Mouse (Mus musculus) liver, postnatal 0 days (tissue): Measurements from ENCODE around the gene Fen1. TPM values are rescaled to one million over a fixed set of nuclear protein-coding genes. Genes with fewer than 3 reads are reported as not detected.
A peak's percentile ranks its signal among the peaks of the same experiment; 100 is the strongest.
"Not testable (repeated sequence)": the region's sequence is repeated elsewhere in the genome, so short reads cannot be mapped to it uniquely, and the experiment has no call there.

Source experiments
- ATAC-seq: fragments of 200-750 bp; cut with Nextera tagmentation; 2 replicates; pipeline ENCODE4 v1.8.0; 2017; ENCODE audit warnings: mild to moderate bottlenecking, moderate library complexity
- DNase-seq: peaks from one replicate; pipeline ENCODE4 v3.0.0-alpha.2; 2016
- H3K27ac ChIP-seq: fragments of 300-500 bp; sonication (generic); 2 replicates; pipeline ENCODE4 v1.5.1; 2014; ENCODE audit warnings: antibody characterized with exemption, moderate library complexity, mild to moderate bottlenecking, low read depth
- H3K27me3 ChIP-seq: fragments of 300-500 bp; sonication (generic); 2 replicates; pipeline ENCODE4 v1.6.1; 2014; ENCODE audit warnings: low read length, control low read depth, mixed read lengths; ENCODE audit not compliant: insufficient read depth
- H3K36me3 ChIP-seq: fragments of 300-500 bp; sonication (generic); replicated peaks from 2 replicates; pipeline ENCODE4 v1.6.1; 2014; ENCODE audit warnings: mild to moderate bottlenecking, control low read depth, low read length, moderate library complexity, mixed read lengths; ENCODE audit not compliant: insufficient read depth
- H3K4me1 ChIP-seq: fragments of 300-500 bp; sonication (generic); 2 replicates; pipeline ENCODE4 v1.6.1; 2014; ENCODE audit warnings: antibody characterized with exemption, mild to moderate bottlenecking, control low read depth; ENCODE audit not compliant: insufficient read depth
- H3K4me2 ChIP-seq: fragments of 300-500 bp; sonication (generic); 2 replicates; pipeline ENCODE4 v1.6.1; 2014; ENCODE audit warnings: low read depth, mild to moderate bottlenecking, low read length, moderate library complexity, mixed read lengths
- H3K4me3 ChIP-seq: fragments of 300-500 bp; sonication (generic); 2 replicates; pipeline ENCODE4 v1.5.1; 2014; ENCODE audit warnings: low read depth, low read length
- H3K9ac ChIP-seq: fragments of 300-500 bp; sonication (generic); replicated peaks from 2 replicates; pipeline ENCODE4 v1.6.1; 2014; ENCODE audit warnings: mild to moderate bottlenecking, moderate library complexity
- H3K9me3 ChIP-seq: fragments of 300-500 bp; sonication (generic); 2 replicates; pipeline ENCODE4 v1.6.1; 2016; ENCODE audit warnings: mild to moderate bottlenecking, control low read depth, low read length, mixed read lengths
- CTCF ChIP-seq: sonication (generic); IDR thresholded peaks from 2 replicates; pipeline ENCODE4 v1.5.1; 2016; ENCODE audit warnings: antibody characterized with exemption, low read depth
- EP300 ChIP-seq: IDR thresholded peaks from 2 replicates; pipeline ENCODE4 v1.6.1; 2016; ENCODE audit warnings: antibody characterized with exemption, low read depth, mild to moderate bottlenecking
- WGBS: fragments of 180-500 bp; shearing (Covaris S2); extraction: QIAGEN DNeasy Blood & Tissue Kit; methylation state at CpG from one replicate; pipeline ENCODE4 v1.1.7; 2014; ENCODE audit not compliant: insufficient replicate concordance; 5-methylcytosine and 5-hydroxymethylcytosine counted together
- microRNA-seq: library from miRNA; unstranded; fragments of <30 nt; microRNA quantifications from one replicate; pipeline ENCODE4, GENCODE M21; 2016
- polyA plus RNA-seq: library from polyadenylated mRNA; unstranded; fragments of >200 nt; fragmentation: Nextera tagmentation; extraction: Ambion mirVana; gene quantifications from 2 replicates; pipeline ENCODE4 v1.2.1, GENCODE M21; 2015

Fen1 gene
- polyA plus RNA-seq, 1 experiment from 2014 or later: 67.0 TPM

GRCm38 (mm10) chr19:10167112-10167511 is 36.9 kb downstream of the Fen1 start:
- Histone ChIP-seq H3K4me3 (no peak overlapping the region), H3K4me2 (no peak overlapping the region), H3K9ac (no peak overlapping the region), H3K36me3 (no peaks in the 10 kb centered on the region), H3K9me3 (no peaks in the 10 kb centered on the region), H3K4me1 (peaks cover 15% of the 10 kb centered on the region), H3K27ac (no peak overlapping the region), H3K27me3 (no peaks in the 10 kb centered on the region)
- ATAC-seq: no peak
- WGBS: 61% methylated on average over 4 of the region's 4 CpGs
- no peak for TF ChIP-seq EP300
- no peak for TF ChIP-seq CTCF
- DNase-seq: no peak

DNA sequence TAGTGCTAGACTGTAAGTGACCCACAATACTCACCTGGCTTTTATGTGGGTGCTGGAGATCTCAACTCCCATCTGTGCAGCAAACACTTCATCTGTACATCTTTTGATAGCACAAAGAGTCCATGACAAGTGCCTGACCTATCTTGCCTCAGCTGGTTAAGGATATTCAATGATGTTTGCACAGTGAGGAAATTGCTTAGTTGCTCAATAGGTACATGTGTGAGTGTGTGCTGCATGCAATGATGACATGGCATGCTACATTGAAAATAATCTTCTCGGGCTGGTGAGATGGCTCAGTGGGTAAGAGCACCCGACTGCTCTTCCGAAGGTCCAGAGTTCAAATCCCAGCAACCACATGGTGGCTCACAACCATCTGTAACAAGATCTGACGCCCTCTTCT is 38.0 kb downstream of the Fen1 start:
- not testable (repeated sequence) for H3K4me3 ChIP-seq, H3K9me3 ChIP-seq, H3K4me2 ChIP-seq, H3K4me1 ChIP-seq, DNase-seq, H3K27me3 ChIP-seq, H3K36me3 ChIP-seq, H3K9ac ChIP-seq, H3K27ac ChIP-seq
- ATAC-seq: peak; percentile 88
- 59% methylated on average over 3 of the region's 4 CpGs for WGBS

GRCm38 (mm10) chr19:10163896-10164295 is 40.1 kb downstream of the Fen1 start:
- Histone ChIP-seq H3K4me3 (no peak overlapping the region), H3K27me3 (no peaks in the 10 kb centered on the region), H3K9me3 (no peaks in the 10 kb centered on the region), H3K4me2 (no peak overlapping the region), H3K4me1 (peaks cover 4% of the 10 kb centered on the region; the same call in 1 of the 2 replicates), H3K27ac (no peak overlapping the region), H3K9ac (no peak overlapping the region), H3K36me3 (no peaks in the 10 kb centered on the region)
- ATAC-seq (no peak), DNase-seq (no peak)
- WGBS: 79% methylated on average over 3 of the region's 3 CpGs
- TF ChIP-seq EP300 (no peak), CTCF (no peak)

DNA sequence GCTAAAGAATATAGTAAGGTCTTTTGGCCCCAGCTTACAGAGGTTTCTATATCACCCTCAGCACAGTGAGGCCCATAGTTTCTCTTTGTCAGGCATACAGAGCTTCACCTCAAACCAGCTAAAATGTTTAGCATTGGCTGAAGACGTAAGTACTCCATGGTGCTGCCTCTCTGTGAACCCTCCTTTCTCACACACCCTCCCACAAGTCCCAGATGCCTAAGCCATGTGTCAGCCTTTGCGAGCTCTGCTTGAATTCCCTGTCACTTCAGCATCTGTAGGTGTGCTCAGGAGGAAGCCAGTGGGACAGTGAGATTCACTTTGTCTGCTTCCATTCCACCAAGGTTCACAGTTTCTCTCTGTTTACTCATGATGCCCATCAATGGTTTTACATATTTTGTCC is 46.2 kb downstream of the Fen1 start:
- H3K27ac ChIP-seq: no peak overlapping the region
- WGBS: 79% methylated on average over 2 of the region's 2 CpGs
- no peaks in the 10 kb centered on the region for H3K4me1 ChIP-seq
- H3K9me3 ChIP-seq: no peaks in the 10 kb centered on the region
- ATAC-seq (no peak), DNase-seq (no peak)
- H3K27me3 ChIP-seq: no peaks in the 10 kb centered on the region
- H3K4me2 ChIP-seq: no peak overlapping the region
- TF ChIP-seq CTCF (no peak), EP300 (no peak)
- H3K4me3 ChIP-seq: no peak overlapping the region
- no peak overlapping the region for H3K9ac ChIP-seq
- no peaks in the 10 kb centered on the region for H3K36me3 ChIP-seq

DNA sequence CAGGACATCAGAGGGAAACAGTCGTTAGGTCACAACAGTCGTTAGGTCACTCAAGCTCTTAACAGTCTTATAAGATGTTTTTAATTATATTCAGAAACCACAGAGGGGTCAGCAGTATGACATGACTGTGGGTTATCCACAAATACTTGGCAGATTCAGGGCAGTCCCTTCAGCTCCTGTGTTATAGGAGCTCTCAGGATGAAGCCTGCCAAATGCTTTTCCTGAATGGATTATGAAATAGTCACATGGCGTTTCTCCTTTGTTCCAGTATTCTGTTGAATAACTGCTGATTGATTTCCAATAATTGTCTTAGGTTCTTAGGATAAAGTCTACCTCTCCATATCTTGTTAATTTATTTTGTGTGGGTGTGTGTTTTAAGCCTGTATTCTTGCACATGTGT is 54.8 kb downstream of the Fen1 start:
- ATAC-seq: peak; percentile 35; the same call in 1 of the 2 replicates

More for the DNA sequence above, 54.8 kb downstream of the Fen1 start:
- Histone ChIP-seq H3K9ac (no peak overlapping the region), H3K4me3 (no peak overlapping the region), H3K36me3 (no peaks in the 10 kb centered on the region), H3K4me1 (no peaks in the 10 kb centered on the region), H3K27me3 (no peaks in the 10 kb centered on the region), H3K4me2 (no peak overlapping the region), H3K9me3 (no peaks in the 10 kb centered on the region), H3K27ac (no peak overlapping the region)
- WGBS: 56% methylated on average over 3 of the region's 3 CpGs
- no peak for DNase-seq
- TF ChIP-seq CTCF (no peak), EP300 (peak; percentile 75)

Small RNAs within 50 kb of the gene (microRNA-seq; reads per million reads assigned to microRNA genes)
- gene Mir6993: 2.0 reads per million

Other genes starting within 250 kb of the Fen1 start
- gene Fth1, start 223.6 kb downstream of the Fen1 start, polyA plus RNA-seq: 4,793 and 5,083 TPM in 2 replicates
- gene Best1, start 202.5 kb downstream of the Fen1 start, polyA plus RNA-seq: 0.08 and 0.13 TPM in 2 replicates
- 74.9 and 80.9 TPM in 2 replicates for gene Rab3il1, start 202.5 kb downstream of the Fen1 start, polyA plus RNA-seq
- 1.7 and 2.0 TPM in 2 replicates for gene Fads3, start 162.6 kb downstream of the Fen1 start, polyA plus RNA-seq
- gene Fads2, start 102.4 kb downstream of the Fen1 start, polyA plus RNA-seq: 203 and 216 TPM in 2 replicates
- gene Fads1, start 21.3 kb downstream of the Fen1 start, polyA plus RNA-seq: 88.0 and 97.1 TPM in 2 replicates
- 183 and 195 TPM in 2 replicates for gene Tmem258, start 155 bp downstream of the Fen1 start, polyA plus RNA-seq
- 2.1 and 2.5 TPM in 2 replicates for gene Myrf, start 36.6 kb upstream of the Fen1 start, polyA plus RNA-seq
- 0.21 and 0.28 TPM in 2 replicates for gene Dagla, start 100.7 kb upstream of the Fen1 start, polyA plus RNA-seq
- 0.04 and 0.24 TPM in 2 replicates for gene Syt7, start 184.9 kb upstream of the Fen1 start, polyA plus RNA-seq